Mouse (Mus musculus): ENCODE measurements around the gene Abca8b.
A peak's percentile ranks its signal among the peaks of the same experiment; 100 is the strongest.
"Not testable (repeated sequence)": the region's sequence is repeated elsewhere in the genome, so short reads cannot be mapped to it uniquely, and the experiment has no call there.

The Abca8b gene

DNA sequence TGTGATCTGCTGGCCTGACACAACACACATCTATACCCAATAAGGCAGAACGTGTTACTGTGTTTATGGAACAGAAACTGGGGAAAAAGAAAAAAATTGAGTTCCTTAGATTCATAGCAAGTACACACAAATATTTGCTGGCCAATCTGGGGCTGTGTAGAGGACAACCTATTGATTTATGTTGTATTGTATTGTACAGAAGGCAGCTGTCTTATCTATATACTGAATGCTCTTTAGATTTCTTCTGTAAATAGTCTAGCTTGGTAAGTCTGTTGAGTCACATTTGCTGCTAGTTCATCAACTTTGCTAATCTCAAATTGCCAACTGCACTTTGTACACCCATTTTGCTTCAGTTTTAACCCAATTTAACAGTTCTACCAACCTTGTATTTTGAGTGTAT is 7.5 kb downstream of the Abca8b start:
- no peak for TF ChIP-seq CTCF (conservative IDR thresholded peaks at IDR 0.05; ENCODE audit: low read length)

DNA sequence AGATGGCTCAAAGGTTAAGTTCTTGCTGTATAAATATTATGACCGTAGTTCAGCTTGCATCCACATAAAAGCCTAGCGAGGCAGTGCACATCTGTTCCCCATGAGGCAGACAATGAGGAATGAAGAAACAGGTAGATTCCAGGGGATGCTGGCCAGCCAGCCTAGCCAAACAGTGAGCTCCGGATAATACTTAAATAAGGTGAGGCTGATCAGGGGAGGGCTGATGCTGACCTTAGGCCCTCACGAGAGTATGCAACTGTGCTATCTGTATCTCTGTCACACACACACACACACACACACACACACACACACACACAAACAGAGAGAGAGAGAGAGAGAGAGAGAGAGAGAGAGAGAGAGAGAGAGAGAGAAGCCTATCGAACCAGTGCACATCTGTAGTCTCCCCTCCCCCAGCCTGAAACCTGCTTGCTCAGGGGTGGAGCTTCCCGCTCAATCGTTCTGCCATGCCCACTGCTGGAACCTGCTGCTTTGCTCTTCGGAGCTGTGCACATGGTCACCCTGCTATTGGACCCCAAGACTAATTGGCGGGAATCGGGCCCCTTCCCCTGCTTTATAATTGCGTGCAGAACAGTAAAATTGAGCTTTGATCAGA is 8.1 kb downstream of the Abca8b start:
- H3K9me3 ChIP-seq (ENCODE audit: low read length); H3K27me3 ChIP-seq (ENCODE audit: insufficient read depth, low read length); H3K4me3 ChIP-seq (replicated peaks; ENCODE audit: low read length); H3K36me3 ChIP-seq (ENCODE audit: insufficient read depth, low read length); H3K4me1 ChIP-seq (replicated peaks; ENCODE audit: low read depth, low read length): not testable (repeated sequence)

More for the DNA sequence above, 7.5 kb downstream of the Abca8b start:
- Histone ChIP-seq H3K4me3 (replicated peaks; ENCODE audit: low read length) (no peak overlapping the region), H3K4me1 (replicated peaks; ENCODE audit: low read depth, low read length) (peaks cover 5% of the 10 kb centered on the region; the same call in 1 of the 2 replicates), H3K9me3 (ENCODE audit: low read length) (peaks cover 4% of the 10 kb centered on the region; the same call in 1 of the 2 replicates), H3K27me3 (ENCODE audit: insufficient read depth, low read length) (no peaks in the 10 kb centered on the region), H3K36me3 (ENCODE audit: insufficient read depth, low read length) (no peaks in the 10 kb centered on the region)

DNA sequence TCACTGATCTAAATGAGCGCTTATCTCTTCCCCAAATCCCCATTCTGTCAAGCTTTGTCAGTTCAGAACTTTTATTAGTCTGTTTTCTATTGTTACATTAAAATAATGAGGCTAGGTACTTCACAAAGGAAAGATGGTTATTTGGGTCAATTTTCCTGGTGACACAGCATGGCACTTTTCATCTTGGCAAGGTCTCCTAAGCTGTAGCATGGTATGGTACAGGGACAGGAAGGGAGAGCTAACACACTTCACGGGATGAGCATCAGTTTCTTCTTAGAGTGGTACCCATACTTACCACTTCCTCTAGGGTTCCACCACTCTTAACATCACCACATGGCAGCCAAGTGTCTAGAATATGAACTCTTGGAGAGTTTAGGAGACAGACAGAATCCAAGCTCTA is 13.8 kb downstream of the Abca8b start:
- Histone ChIP-seq H3K9me3 (ENCODE audit: low read length) (no peaks in the 10 kb centered on the region), H3K4me3 (replicated peaks; ENCODE audit: low read length) (no peak overlapping the region), H3K36me3 (ENCODE audit: insufficient read depth, low read length) (no peaks in the 10 kb centered on the region), H3K27me3 (ENCODE audit: insufficient read depth, low read length) (no peaks in the 10 kb centered on the region), H3K4me1 (replicated peaks; ENCODE audit: low read depth, low read length) (no peaks in the 10 kb centered on the region)
- TF ChIP-seq POU5F1 (IDR thresholded peaks at IDR 0.05; ENCODE audit: borderline replicate concordance, low read length) (no peak), NANOG (IDR thresholded peaks at IDR 0.05; ENCODE audit: borderline replicate concordance, low read length) (no peak), CTCF (conservative IDR thresholded peaks at IDR 0.05; ENCODE audit: low read length) (no peak)

DNA sequence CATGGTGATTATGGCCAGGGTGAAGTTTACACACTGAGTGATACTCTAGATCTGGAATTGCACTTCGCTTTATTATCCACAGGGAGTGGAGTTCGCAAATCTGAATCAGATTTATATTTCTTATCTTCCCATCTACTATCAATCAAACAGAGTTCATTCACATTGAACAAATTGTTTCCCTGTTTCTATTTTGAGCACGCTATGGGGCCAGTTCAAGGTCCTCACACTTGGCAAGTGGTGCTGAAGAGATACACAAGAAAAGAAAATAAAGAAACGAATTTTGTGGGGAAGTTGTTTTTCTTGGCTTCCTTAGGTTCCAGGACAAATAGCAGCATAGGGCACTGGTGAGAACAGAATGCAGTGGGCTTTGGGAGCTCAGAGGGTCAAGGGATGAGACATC is 25.1 kb downstream of the Abca8b start:
- TF ChIP-seq NANOG (IDR thresholded peaks at IDR 0.05; ENCODE audit: borderline replicate concordance, low read length) (no peak), CTCF (conservative IDR thresholded peaks at IDR 0.05; ENCODE audit: low read length) (no peak), POU5F1 (IDR thresholded peaks at IDR 0.05; ENCODE audit: borderline replicate concordance, low read length) (no peak)
- no peaks in the 10 kb centered on the region for H3K36me3 ChIP-seq (ENCODE audit: insufficient read depth, low read length)
- peaks cover 12% of the 10 kb centered on the region for H3K9me3 ChIP-seq (ENCODE audit: low read length)
- no peaks in the 10 kb centered on the region for H3K27me3 ChIP-seq (ENCODE audit: insufficient read depth, low read length)
- no peak overlapping the region for H3K4me3 ChIP-seq (replicated peaks; ENCODE audit: low read length)
- H3K4me1 ChIP-seq (replicated peaks; ENCODE audit: low read depth, low read length) = no peaks in the 10 kb centered on the region

DNA sequence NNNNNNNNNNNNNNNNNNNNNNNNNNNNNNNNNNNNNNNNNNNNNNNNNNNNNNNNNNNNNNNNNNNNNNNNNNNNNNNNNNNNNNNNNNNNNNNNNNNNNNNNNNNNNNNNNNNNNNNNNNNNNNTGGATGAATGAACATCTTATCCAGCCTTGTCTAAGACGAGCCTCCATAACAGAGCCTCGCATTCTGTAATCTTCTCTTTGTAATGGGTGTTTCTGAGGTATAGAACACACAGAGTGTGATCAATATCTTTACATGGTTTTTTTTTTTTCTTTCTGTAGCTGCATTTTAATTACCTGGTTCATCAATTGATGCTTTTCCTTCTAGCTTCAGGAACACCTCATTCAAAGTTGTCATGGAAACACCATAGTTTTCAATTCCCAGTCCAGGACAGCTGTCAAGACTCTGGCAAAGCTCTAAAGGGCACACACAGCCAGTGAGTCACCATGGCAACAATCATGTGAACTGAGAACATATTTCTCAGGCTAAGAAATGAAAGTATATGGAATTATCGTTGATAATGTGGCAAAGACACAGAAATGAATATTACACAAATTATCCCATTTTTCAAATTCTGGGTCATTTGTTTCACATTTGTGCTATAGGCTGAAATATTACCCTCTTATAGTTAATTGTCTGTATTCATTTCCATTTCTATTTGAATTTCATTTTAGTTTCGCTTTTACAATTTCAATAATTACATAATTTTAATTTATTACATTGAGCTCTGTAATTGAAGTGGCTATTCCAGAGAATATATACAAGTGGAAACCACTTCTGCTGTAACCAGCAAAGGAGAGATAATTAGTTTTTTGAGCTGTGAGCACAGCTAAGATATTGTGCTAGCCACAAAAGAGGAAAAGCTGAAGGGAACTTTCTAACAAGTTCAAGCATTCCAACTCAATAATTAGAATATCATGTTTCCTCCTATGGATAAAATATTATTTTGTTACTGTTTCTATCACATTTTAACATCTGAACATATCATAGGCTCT is 33.9 kb downstream of the Abca8b start:
- no peaks in the 10 kb centered on the region for H3K9me3 ChIP-seq (ENCODE audit: low read length)
- no peaks in the 10 kb centered on the region for H3K36me3 ChIP-seq (ENCODE audit: insufficient read depth, low read length)
- H3K27me3 ChIP-seq (ENCODE audit: insufficient read depth, low read length) = no peaks in the 10 kb centered on the region
- no peaks in the 10 kb centered on the region for H3K4me1 ChIP-seq (replicated peaks; ENCODE audit: low read depth, low read length)
- no peak overlapping the region for H3K4me3 ChIP-seq (replicated peaks; ENCODE audit: low read length)
- no peak for TF ChIP-seq CTCF (conservative IDR thresholded peaks at IDR 0.05; ENCODE audit: low read length)

DNA sequence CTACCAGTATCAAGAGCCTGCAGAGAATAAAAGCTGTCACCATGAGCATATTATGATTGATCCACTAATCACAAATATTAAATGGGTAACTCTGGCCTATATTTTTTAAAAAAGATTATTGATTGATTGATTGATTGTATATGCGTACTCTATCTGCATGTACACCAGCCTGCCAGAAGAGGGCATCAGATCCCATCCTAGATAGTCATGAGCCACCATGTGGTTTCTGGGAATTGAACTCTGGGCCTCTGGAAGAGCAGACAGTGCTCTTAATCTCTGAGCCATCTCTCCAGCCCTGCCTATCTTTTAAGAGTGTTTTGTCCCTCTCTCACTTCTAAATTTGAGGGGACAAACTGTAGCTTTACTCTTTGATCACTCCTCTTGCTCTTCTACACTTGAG is 40.5 kb downstream of the Abca8b start:
- H3K9me3 ChIP-seq (ENCODE audit: low read length) = no peaks in the 10 kb centered on the region
- no peaks in the 10 kb centered on the region for H3K36me3 ChIP-seq (ENCODE audit: insufficient read depth, low read length)
- H3K27me3 ChIP-seq (ENCODE audit: insufficient read depth, low read length) = no peaks in the 10 kb centered on the region
- TF ChIP-seq CTCF (conservative IDR thresholded peaks at IDR 0.05; ENCODE audit: low read length) (peak; percentile 57), POU5F1 (IDR thresholded peaks at IDR 0.05; ENCODE audit: borderline replicate concordance, low read length) (no peak)
- H3K4me3 ChIP-seq (replicated peaks; ENCODE audit: low read length) = no peak overlapping the region
- H3K4me1 ChIP-seq (replicated peaks; ENCODE audit: low read depth, low read length) = no peaks in the 10 kb centered on the region

DNA sequence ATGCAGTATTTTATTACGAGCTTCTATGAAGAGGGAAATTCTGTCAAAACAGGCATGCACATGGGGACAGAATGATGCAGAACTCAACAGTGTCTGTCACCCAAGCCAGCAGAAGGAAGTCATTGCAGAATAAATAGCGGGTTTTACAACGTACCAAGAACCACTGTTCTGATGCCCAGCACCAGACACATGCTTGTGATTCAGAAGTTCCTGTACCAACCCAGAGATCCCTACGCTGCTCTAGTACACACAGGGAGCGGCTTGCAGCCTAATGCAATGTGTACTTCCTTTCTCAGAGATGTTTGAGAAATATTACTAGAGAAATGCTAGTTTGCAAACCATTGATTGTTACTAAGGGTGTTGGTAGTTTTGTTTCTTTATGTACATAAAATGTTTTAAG is 58.7 kb downstream of the Abca8b start:
- H3K4me3 ChIP-seq (replicated peaks; ENCODE audit: low read length) = no peak overlapping the region
- H3K27me3 ChIP-seq (ENCODE audit: insufficient read depth, low read length) = no peaks in the 10 kb centered on the region
- no peaks in the 10 kb centered on the region for H3K4me1 ChIP-seq (replicated peaks; ENCODE audit: low read depth, low read length)
- no peaks in the 10 kb centered on the region for H3K9me3 ChIP-seq (ENCODE audit: low read length)
- H3K36me3 ChIP-seq (ENCODE audit: insufficient read depth, low read length) = no peaks in the 10 kb centered on the region
- TF ChIP-seq NANOG (IDR thresholded peaks at IDR 0.05; ENCODE audit: borderline replicate concordance, low read length) (no peak), CTCF (conservative IDR thresholded peaks at IDR 0.05; ENCODE audit: low read length) (no peak), POU5F1 (IDR thresholded peaks at IDR 0.05; ENCODE audit: borderline replicate concordance, low read length) (no peak)

DNA sequence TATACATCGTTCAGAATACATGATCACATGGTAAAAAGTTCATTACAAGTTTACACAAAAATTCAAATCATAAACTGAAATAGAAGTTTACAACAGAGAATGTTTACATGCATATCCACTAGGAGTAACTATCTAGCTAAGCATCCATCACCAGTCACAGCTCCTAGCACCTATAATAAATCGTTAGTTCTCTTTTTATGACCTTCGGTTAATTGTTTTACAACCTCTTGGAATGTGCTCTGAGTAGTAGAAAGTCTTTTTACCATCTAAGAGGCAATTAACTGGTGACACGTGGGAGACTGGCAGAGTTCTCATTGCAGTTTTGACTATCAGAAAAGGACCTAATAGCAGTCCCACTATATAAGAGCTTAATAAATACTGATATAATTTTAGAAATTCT is 62.4 kb downstream of the Abca8b start:
- not testable (repeated sequence) for H3K9me3 ChIP-seq (ENCODE audit: low read length); H3K4me3 ChIP-seq (replicated peaks; ENCODE audit: low read length); H3K4me1 ChIP-seq (replicated peaks; ENCODE audit: low read depth, low read length); H3K27me3 ChIP-seq (ENCODE audit: insufficient read depth, low read length); H3K36me3 ChIP-seq (ENCODE audit: insufficient read depth, low read length)

DNA sequence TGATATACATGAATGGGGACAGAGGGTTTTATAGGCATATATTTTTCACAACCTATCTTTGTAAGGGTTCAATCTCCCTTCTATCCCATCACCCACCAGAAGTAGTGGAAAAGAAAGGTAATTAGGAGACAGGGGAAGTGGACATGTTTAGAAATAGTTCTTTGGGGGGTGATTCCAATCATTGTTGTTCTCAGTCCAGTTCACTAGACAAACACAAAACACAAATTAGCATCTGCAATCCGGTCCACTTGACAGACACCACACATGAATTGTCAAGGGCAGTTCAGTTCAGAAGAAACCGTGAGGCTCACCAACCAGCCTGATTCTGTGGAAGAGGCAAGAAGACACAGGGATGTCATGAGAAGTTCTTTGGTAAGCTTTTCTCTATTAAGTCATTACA is 67.2 kb downstream of the Abca8b start:
- no peaks in the 10 kb centered on the region for H3K36me3 ChIP-seq (ENCODE audit: insufficient read depth, low read length)
- no peak for TF ChIP-seq NANOG (IDR thresholded peaks at IDR 0.05; ENCODE audit: borderline replicate concordance, low read length)
- no peak for TF ChIP-seq CTCF (conservative IDR thresholded peaks at IDR 0.05; ENCODE audit: low read length)
- no peak for TF ChIP-seq POU5F1 (IDR thresholded peaks at IDR 0.05; ENCODE audit: borderline replicate concordance, low read length)
- H3K9me3 ChIP-seq (ENCODE audit: low read length) = peaks cover 16% of the 10 kb centered on the region
- no peaks in the 10 kb centered on the region; the same call in 1 of the 2 replicates for H3K4me1 ChIP-seq (replicated peaks; ENCODE audit: low read depth, low read length)
- H3K27me3 ChIP-seq (ENCODE audit: insufficient read depth, low read length) = no peaks in the 10 kb centered on the region
- no peak overlapping the region for H3K4me3 ChIP-seq (replicated peaks; ENCODE audit: low read length)

Measured in E14TG2a.4 (cell line).